Mouse (Mus musculus) myocyte (in vitro differentiated cells): ENCODE results near the gene Mtr. TPM values are rescaled to one million over a fixed set of nuclear protein-coding genes. Genes with fewer than 3 reads are reported as not detected.

ENCODE experiments used
- H3K27me3 ChIP-seq: one replicate; pipeline ENCODE4 v1.6.1; 2011; ENCODE audit not compliant: control insufficient read depth, insufficient read depth, insufficient read length
- H3K36me3 ChIP-seq: one replicate; pipeline ENCODE4 v1.6.1; 2011; ENCODE audit not compliant: control insufficient read depth, insufficient read depth
- H3K4me2 ChIP-seq: one replicate; pipeline ENCODE4 v1.6.1; 2011; ENCODE audit warnings: low read depth, control low read depth
- H3K4me3 ChIP-seq: one replicate; pipeline ENCODE4 v1.5.1; 2011; ENCODE audit warnings: mild to moderate bottlenecking, control low read depth, moderate library complexity
- H3K79me2 ChIP-seq: one replicate; pipeline ENCODE4 v1.6.1; 2011; ENCODE audit not compliant: control insufficient read depth, insufficient read depth
- H3ac ChIP-seq: one replicate; pipeline ENCODE4 v1.6.1; 2011; ENCODE audit not compliant: control insufficient read depth, insufficient read length
- CEBPB ChIP-seq: IDR thresholded peaks from 2 replicates; pipeline ENCODE4 v1.6.1; 2011; ENCODE audit warnings: mild to moderate bottlenecking, moderate library complexity; ENCODE audit not compliant: poor library complexity, insufficient read depth, severe bottlenecking
- E2F4 ChIP-seq: IDR thresholded peaks from one replicate; pipeline ENCODE4 v1.6.1; 2011; ENCODE audit warnings: mild to moderate bottlenecking, control low read depth, moderate library complexity; ENCODE audit not compliant: insufficient read depth
- MAX ChIP-seq: IDR thresholded peaks from one replicate; pipeline ENCODE4 v1.6.1; 2011; ENCODE audit warnings: low read depth, mild to moderate bottlenecking, control low read depth
- MYOD1 ChIP-seq, 3 experiments: IDR thresholded peaks; one replicate each; pipeline ENCODE4 v1.6.1; 2011; ENCODE audit warnings: control low read depth in 2 of 3, low read depth in 2 of 3, mild to moderate bottlenecking in 2 of 3, moderate library complexity in 1 of 3; ENCODE audit not compliant: insufficient read length in 2 of 3, control insufficient read depth in 1 of 3
- MYOG ChIP-seq, 3 experiments: IDR thresholded peaks; one replicate each; pipeline ENCODE4 v1.6.1; 2011; ENCODE audit warnings: control low read depth in 2 of 3, low read depth in 2 of 3, mild to moderate bottlenecking in 2 of 3; ENCODE audit not compliant: insufficient read length in 2 of 3, control insufficient read depth in 1 of 3, insufficient read depth in 1 of 3
- POLR2A ChIP-seq: IDR thresholded peaks from one replicate; pipeline ENCODE4 v1.6.1; 2011; ENCODE audit warnings: low read depth, mild to moderate bottlenecking, control low read depth, moderate library complexity; ENCODE audit not compliant: insufficient read length
- POLR2AphosphoS2 ChIP-seq: IDR thresholded peaks from one replicate; pipeline ENCODE4 v1.6.1; 2011; ENCODE audit warnings: low read depth, control low read depth; ENCODE audit not compliant: insufficient read length
- REST ChIP-seq: IDR thresholded peaks from one replicate; pipeline ENCODE4 v1.6.1; 2011; ENCODE audit warnings: mild to moderate bottlenecking, control low read depth, moderate library complexity; ENCODE audit not compliant: insufficient read depth, insufficient read length
- SRF ChIP-seq: IDR thresholded peaks from one replicate; pipeline ENCODE4 v1.6.1; 2011; ENCODE audit warnings: low read depth; ENCODE audit not compliant: control insufficient read depth, insufficient read length
- TCF12 ChIP-seq: IDR thresholded peaks from one replicate; pipeline ENCODE4 v1.6.1; 2011; ENCODE audit warnings: mild to moderate bottlenecking, control low read depth; ENCODE audit not compliant: poor library complexity, insufficient read depth, severe bottlenecking
- TCF3 ChIP-seq: IDR thresholded peaks from one replicate; pipeline ENCODE4 v1.6.1; 2011; ENCODE audit warnings: low read depth, control low read depth; ENCODE audit not compliant: insufficient read length
- USF1 ChIP-seq: IDR thresholded peaks from one replicate; pipeline ENCODE4 v1.6.1; 2011; ENCODE audit warnings: low read depth, mild to moderate bottlenecking, control low read depth, moderate library complexity
- polyA plus RNA-seq: library from polyadenylated mRNA; unstranded; fragments of >200 nt; fragmentation: generic; extraction: Trizol; gene quantifications from one replicate; pipeline ENCODE4 v1.2.1, GENCODE M21; 2012; ENCODE audit warnings: missing spikeins

Mtr gene
- polyA plus RNA-seq, 1 experiment, result 8.4 TPM

GRCm38 (mm10) chr13:12274721-12275120 lies 16.8 kb upstream of the Mtr start:
- peaks cover 5% of the 10 kb centered on the region for H3K27me3 ChIP-seq
- no peaks in the 10 kb centered on the region for H3K36me3 ChIP-seq
- no peak for TF ChIP-seq MYOG (IDR thresholded peaks at IDR 0.05; ENCODE audit: control insufficient read depth in 1 of 3, insufficient read depth in 1 of 3, insufficient read length in 2 of 3, low read depth in 2 of 3)
- TF ChIP-seq E2F4, result no peak
- no peak for TF ChIP-seq MAX
- no peak for TF ChIP-seq REST
- peak in 1 of 3 experiments; percentile 22 for TF ChIP-seq MYOD1 (IDR thresholded peaks at IDR 0.05; ENCODE audit: control insufficient read depth in 1 of 3, insufficient read length in 2 of 3, low read depth in 2 of 3)
- no peaks in the 10 kb centered on the region for H3K79me2 ChIP-seq
- no peak overlapping the region for H3K4me2 ChIP-seq
- H3K4me3 ChIP-seq, result no peak overlapping the region
- no peak overlapping the region for H3ac ChIP-seq

DNA sequence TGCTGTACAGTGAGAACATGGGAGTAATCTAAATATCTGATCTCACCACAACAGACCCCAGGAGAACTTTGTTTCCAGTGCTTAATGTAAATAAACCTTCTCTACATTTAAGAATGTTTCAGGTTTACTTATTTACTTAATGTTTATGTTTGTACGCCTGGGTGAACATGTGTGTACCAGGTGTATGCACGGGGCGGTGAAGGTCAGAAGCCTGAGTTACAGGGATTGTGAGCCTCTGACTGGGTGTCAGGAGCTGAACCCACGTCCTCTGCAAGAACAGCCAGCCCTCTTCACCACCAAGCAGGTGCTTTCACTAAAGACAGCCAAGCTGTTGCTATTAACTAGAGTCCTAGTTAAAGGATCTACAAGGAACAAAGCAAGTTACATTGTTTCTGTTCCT lies 16.3 kb upstream of the Mtr start:
- Histone ChIP-seq H3K79me2 (no peaks in the 10 kb centered on the region), H3ac (no peak overlapping the region), H3K4me2 (no peak overlapping the region), H3K36me3 (no peaks in the 10 kb centered on the region), H3K4me3 (no peak overlapping the region), H3K27me3 (peaks cover 5% of the 10 kb centered on the region)
- TF ChIP-seq USF1 (no peak), SRF (no peak), CEBPB (no peak), POLR2A (no peak)

DNA sequence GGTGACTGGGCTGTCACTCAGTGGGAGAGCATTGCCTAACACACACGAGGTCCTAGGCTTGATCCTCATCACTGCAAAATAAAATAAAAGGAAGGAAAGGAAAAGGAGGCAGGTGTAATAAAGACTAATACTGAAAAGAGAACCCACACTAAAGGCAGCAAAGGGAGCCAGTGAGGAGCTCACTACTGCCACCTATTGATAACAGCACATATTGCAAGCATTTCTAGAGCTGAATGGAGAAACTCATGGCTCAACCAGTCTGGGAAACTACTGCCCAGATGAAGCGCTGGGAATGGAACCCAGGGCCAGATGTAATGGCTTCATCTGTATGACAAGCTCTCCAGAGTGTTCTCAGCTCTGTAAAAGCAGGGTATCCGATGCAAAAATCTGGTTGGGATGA lies 15.0 kb upstream of the Mtr start:
- Histone ChIP-seq H3K79me2 (no peaks in the 10 kb centered on the region), H3K27me3 (peaks cover 5% of the 10 kb centered on the region), H3ac (no peak overlapping the region), H3K4me3 (no peak overlapping the region), H3K36me3 (no peaks in the 10 kb centered on the region), H3K4me2 (no peak overlapping the region)
- TF ChIP-seq MAX (no peak), POLR2AphosphoS2 (no peak), USF1 (no peak), POLR2A (no peak), MYOG (IDR thresholded peaks at IDR 0.05; ENCODE audit: control insufficient read depth in 1 of 3, insufficient read depth in 1 of 3, insufficient read length in 2 of 3, low read depth in 2 of 3) (no peak)

DNA sequence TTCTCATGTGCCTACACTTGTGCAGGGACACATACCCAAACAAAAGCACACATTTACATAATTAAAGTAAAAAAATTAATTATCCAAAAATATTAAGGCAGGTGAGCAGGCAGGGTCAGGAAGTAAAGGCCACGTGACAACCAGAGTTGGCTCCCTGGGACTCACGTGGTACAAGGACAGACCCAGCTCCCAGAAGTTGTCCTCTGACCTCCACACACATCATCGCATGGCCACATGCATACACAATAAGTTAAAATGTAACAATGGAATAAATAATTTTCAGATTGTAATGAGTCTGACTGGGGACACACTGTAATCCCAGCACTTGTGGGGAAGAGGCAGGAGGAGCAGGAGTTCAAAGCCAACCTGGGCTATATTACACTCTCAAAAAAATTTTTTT lies 10.1 kb upstream of the Mtr start:
- H3K4me3 ChIP-seq, result no peak overlapping the region
- no peaks in the 10 kb centered on the region for H3K36me3 ChIP-seq
- TF ChIP-seq CEBPB, result no peak
- TF ChIP-seq POLR2AphosphoS2, result no peak
- H3K79me2 ChIP-seq, result no peaks in the 10 kb centered on the region
- H3ac ChIP-seq, result no peak overlapping the region
- H3K4me2 ChIP-seq, result no peak overlapping the region
- H3K27me3 ChIP-seq, result no peaks in the 10 kb centered on the region

DNA sequence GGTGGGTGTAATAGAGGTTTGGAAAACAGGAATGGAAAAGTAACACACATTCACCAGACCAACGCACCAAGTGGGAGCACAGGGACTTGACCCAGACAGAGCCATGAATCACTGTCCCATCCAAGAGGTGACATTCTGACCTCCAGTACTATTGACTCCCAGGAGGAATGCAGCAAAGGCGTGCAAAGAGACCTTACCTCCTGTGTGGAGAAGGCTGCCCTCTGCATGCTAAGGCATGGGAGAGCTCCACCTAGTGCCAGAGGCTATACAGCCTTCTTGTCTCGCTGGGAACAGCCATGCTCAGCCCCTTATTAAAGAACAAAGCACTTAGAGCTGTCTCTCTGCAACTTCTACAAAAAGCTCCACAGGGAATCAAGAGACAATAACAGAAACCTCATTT lies 9.2 kb upstream of the Mtr start:
- Histone ChIP-seq H3K79me2 (no peaks in the 10 kb centered on the region), H3K27me3 (no peaks in the 10 kb centered on the region), H3ac (no peak overlapping the region), H3K36me3 (no peaks in the 10 kb centered on the region), H3K4me2 (no peak overlapping the region), H3K4me3 (no peak overlapping the region)
- TF ChIP-seq TCF12 (no peak), POLR2A (no peak), MYOD1 (IDR thresholded peaks at IDR 0.05; ENCODE audit: control insufficient read depth in 1 of 3, insufficient read length in 2 of 3, low read depth in 2 of 3) (no peak), USF1 (no peak), CEBPB (no peak), POLR2AphosphoS2 (no peak), MYOG (IDR thresholded peaks at IDR 0.05; ENCODE audit: control insufficient read depth in 1 of 3, insufficient read depth in 1 of 3, insufficient read length in 2 of 3, low read depth in 2 of 3) (no peak), REST (no peak), E2F4 (no peak), SRF (no peak), TCF3 (no peak), MAX (no peak)

- Histone ChIP-seq H3K4me2 (no peak overlapping the region), H3K27me3 (no peaks in the 10 kb centered on the region), H3K79me2 (no peaks in the 10 kb centered on the region), H3ac (no peak overlapping the region), H3K36me3 (no peaks in the 10 kb centered on the region), H3K4me3 (no peak overlapping the region)
- TF ChIP-seq SRF (no peak), MYOG (IDR thresholded peaks at IDR 0.05; ENCODE audit: control insufficient read depth in 1 of 3, insufficient read depth in 1 of 3, insufficient read length in 2 of 3, low read depth in 2 of 3) (no peak), USF1 (no peak)
Observed at GRCm38 (mm10) chr13:12263996-12264395, 6.1 kb upstream of the Mtr start.
